Mouse (Mus musculus): ENCODE measurements around the gene Actn4.

DNA sequence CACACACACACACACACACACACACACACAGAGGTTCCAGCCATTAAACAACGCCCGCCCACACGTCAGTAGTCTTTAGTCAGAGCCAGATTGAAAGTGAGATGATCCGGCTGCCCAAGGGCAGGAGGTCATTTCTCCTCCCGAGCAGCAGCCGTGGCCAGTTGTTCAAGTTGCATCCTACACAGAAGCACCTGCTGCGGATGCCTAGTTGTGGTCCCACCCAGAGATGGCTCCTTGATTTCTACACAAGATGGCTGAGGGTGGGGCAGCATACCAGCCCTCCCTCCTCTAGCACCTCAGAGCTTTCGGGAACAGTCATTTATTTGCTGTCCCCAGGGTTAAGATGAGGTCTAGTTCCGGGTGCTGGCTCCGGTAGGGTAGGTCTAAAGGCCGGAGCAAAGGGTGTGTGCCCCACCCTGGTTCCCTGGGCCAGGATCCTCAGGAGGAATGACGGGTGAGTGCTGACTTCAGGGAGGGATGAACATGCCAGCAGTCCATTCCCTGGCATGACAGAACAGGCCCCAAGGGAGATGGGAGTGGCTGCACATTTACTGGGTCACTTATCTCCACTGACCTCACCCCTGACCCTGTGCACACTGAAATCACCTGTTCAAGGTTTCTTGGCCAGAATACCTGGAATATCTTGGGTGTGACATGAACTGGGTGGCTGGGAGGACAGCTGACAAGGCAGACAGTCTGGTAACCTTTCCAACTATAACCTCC lies 7.7 kb upstream of the Actn4 start:
- no peak for TF ChIP-seq POLR2A (IDR thresholded peaks at IDR 0.05; ENCODE audit: low read depth, low read length)
- TF ChIP-seq CTCF (IDR thresholded peaks at IDR 0.05; ENCODE audit: extremely low read depth, insufficient read depth, insufficient read length, insufficient replicate concordance): no peak
